Mouse (Mus musculus) limb, embryonic 13.5 days (tissue): ENCODE data around the gene Samd4b. TPM values are rescaled to one million over a fixed set of nuclear protein-coding genes. Genes with fewer than 3 reads are reported as not detected.

ENCODE experiments used
- ATAC-seq: fragments of 200-750 bp; cut with Nextera tagmentation; 2 replicates; pipeline ENCODE4 v1.8.0; 2017; ENCODE audit warnings: low read depth, moderate number of reproducible peaks, moderate TSS enrichment; ENCODE audit not compliant: low FRiP score
- H3K27ac ChIP-seq: fragments of 300-500 bp; sonication (generic); 2 replicates; pipeline ENCODE4 v1.5.1; 2015; ENCODE audit warnings: inconsistent platforms, mild to moderate bottlenecking, moderate library complexity
- H3K27me3 ChIP-seq: fragments of 300-500 bp; sonication (generic); 2 replicates; pipeline ENCODE4 v1.6.1; 2015; ENCODE audit warnings: mild to moderate bottlenecking, inconsistent platforms
- H3K36me3 ChIP-seq: fragments of 300-500 bp; sonication (generic); 2 replicates; pipeline ENCODE4 v1.6.1; 2015; ENCODE audit warnings: inconsistent platforms, mild to moderate bottlenecking, moderate library complexity
- H3K4me1 ChIP-seq: fragments of 300-500 bp; sonication (generic); 2 replicates; pipeline ENCODE4 v1.6.1; 2015; ENCODE audit warnings: inconsistent platforms
- H3K4me2 ChIP-seq: fragments of 300-500 bp; sonication (generic); replicated peaks from 2 replicates; pipeline ENCODE4 v1.6.1; 2015; ENCODE audit warnings: inconsistent platforms, mild to moderate bottlenecking, moderate library complexity
- H3K4me3 ChIP-seq: fragments of 300-500 bp; sonication (generic); 2 replicates; pipeline ENCODE4 v1.5.1; 2015; ENCODE audit warnings: moderate library complexity, mild to moderate bottlenecking, inconsistent platforms
- H3K9ac ChIP-seq: fragments of 300-500 bp; sonication (generic); 2 replicates; pipeline ENCODE4 v1.6.1; 2015; ENCODE audit warnings: mild to moderate bottlenecking, inconsistent platforms
- H3K9me3 ChIP-seq: fragments of 300-500 bp; sonication (generic); 2 replicates; pipeline ENCODE4 v1.6.1; 2016; ENCODE audit warnings: inconsistent platforms
- WGBS: fragments of 180-500 bp; shearing (Covaris S2); methylation state at CpG from one replicate; pipeline ENCODE4 v1.1.7; 2015; 5-methylcytosine and 5-hydroxymethylcytosine counted together
- polyA plus RNA-seq: library from polyadenylated mRNA; unstranded; fragments of >200 nt; fragmentation: Nextera tagmentation; extraction: Ambion mirVana; gene quantifications from 2 replicates; pipeline ENCODE4 v1.2.1, GENCODE M21; 2015

Samd4b gene
- polyA plus RNA-seq, 1 experiment from 2014 or later: 31.7 TPM

DNA sequence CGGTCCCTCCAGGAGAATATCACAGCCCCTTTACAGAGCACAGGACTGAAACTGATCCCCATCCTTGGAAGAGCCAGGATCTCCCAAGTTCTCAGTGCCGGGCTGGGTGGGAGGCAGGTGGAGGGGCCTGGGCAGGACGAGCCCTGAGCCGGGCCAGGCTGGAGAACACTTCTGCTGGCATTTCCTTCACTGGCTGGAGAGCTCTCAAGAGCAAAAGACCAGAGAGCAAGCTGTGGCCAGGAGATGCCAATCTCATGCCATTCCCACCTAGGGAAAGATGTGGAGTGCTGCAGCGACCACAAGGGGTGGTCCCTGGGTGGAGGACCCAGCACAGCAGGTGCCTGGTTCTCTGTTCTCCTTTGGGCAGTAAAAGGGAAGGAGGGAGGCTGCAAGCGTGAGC lies 12.9 kb downstream of the Samd4b start:
- Histone ChIP-seq H3K4me2 (no peak overlapping the region), H3K36me3 (peaks cover 4% of the 10 kb centered on the region; the same call in 1 of the 2 replicates), H3K4me3 (no peak overlapping the region), H3K27me3 (no peaks in the 10 kb centered on the region), H3K9ac (peak overlapping the region; percentile 39; the same call in 1 of the 2 replicates), H3K4me1 (peaks cover 58% of the 10 kb centered on the region), H3K9me3 (no peaks in the 10 kb centered on the region), H3K27ac (no peak overlapping the region)
- no peak for ATAC-seq
- 72% methylated on average over 6 of the region's 6 CpGs for WGBS

DNA sequence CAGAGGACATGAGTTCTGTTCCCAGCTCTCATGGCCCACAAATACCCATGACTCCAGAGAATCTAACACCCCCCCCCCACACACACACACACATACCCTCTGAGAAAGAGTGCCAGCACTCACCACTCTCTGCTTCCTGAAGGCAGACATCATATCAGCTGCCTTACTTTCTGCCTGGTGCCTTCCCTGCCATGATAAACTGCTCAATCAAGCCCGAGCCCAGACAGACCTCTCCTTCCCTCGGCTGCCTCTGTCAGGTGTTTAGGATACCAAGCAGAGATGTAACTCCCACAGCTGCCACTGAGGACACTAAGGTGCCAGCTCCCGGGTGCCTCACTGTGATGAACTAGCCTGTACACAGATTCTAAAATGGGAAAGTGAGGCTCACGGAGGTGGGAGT lies 13.5 kb downstream of the Samd4b start:
- Histone ChIP-seq H3K4me1 (peaks cover 63% of the 10 kb centered on the region), H3K9me3 (no peaks in the 10 kb centered on the region), H3K27ac (no peak overlapping the region), H3K36me3 (peaks cover 8% of the 10 kb centered on the region), H3K9ac (no peak overlapping the region), H3K4me2 (no peak overlapping the region), H3K4me3 (no peak overlapping the region), H3K27me3 (no peaks in the 10 kb centered on the region)
- no peak for ATAC-seq
- 70% methylated on average over 4 of the region's 4 CpGs for WGBS

DNA sequence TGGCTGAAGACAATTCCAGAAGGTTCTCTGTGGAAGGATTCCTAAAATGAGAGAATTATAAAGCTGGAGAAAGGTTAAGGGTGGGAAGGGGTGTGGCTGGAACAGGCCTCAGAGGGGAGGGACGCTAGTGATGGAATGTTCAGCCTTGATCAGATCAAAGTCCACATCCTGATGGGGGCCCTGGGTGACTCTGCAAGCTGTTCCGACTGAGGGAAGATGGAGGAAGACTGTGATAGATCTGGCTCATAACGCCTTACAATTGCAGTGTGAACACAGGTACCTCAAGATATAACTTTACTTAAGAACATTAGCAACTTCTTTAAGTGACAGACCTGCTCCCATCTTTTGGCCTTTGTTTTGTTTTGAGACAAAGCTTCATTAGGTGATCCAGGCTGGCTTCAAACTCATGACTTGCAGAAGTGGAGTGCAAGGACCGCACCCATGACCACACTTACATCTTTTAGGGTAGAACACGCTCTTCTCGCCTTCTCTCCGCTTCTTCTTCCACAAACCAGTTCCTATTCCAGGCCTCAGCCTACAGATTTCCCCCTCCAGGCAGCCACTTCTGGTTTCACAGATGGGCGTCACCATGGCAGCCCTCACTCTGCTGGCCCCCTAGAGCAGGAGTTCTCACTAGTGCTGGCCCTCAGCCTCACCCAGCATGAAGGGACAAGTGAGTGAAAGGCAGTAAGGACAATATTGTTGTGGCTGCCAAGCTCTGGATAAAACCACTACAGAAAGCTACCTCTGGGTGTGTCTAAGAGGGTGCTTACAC lies 14.2 kb downstream of the Samd4b start:
- Histone ChIP-seq H3K9me3 (no peaks in the 10 kb centered on the region), H3K27me3 (no peaks in the 10 kb centered on the region), H3K4me2 (no peak overlapping the region), H3K9ac (no peak overlapping the region), H3K36me3 (peaks cover 11% of the 10 kb centered on the region), H3K4me1 (peaks cover 61% of the 10 kb centered on the region), H3K4me3 (no peak overlapping the region), H3K27ac (no peak overlapping the region)
- WGBS: 70% methylated on average over 8 of the region's 8 CpGs
- ATAC-seq: no peak

DNA sequence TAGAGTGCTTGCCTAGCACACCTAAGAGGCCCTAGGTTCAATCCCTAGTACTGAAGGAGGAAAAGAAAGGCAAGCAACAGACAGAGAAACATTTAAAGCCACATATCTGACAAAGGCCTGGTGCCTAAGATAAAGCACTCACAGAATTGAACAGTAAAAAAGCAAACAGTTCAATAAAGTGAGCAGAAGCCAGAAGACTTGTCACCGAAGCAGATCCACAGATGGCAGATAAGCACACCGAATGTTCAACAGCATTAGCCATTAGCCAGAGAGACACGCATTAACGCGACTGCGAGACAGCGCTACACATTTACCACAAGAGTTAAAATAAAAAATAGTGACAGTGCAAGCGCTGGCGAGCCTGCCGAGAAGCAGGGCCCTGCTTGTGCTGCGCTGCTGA lies 15.1 kb downstream of the Samd4b start:
- peaks cover 58% of the 10 kb centered on the region for H3K4me1 ChIP-seq

DNA sequence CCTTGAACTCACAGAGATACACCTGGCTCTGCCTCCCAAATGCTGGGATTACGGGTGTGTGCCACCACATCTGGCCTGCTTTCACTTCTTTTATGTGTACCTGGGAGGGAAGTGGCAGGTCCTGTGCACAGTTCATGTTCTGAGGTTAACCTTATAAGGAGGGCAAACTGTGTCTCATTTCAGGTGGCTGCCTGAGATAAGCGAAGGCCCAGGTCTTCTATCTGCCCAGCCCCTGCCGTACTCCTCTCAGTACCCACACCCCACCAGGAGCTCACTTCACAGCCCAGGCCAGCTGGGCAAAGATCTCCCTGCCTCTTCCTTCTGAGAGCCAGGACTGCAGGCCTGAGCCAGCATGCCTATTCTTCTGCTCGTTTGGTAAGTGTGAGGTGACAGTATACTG lies 16.2 kb downstream of the Samd4b start:
- Histone ChIP-seq H3K9ac (no peak overlapping the region), H3K27me3 (no peaks in the 10 kb centered on the region), H3K9me3 (no peaks in the 10 kb centered on the region), H3K27ac (no peak overlapping the region), H3K36me3 (peaks cover 11% of the 10 kb centered on the region), H3K4me3 (no peak overlapping the region), H3K4me2 (no peak overlapping the region), H3K4me1 (peaks cover 58% of the 10 kb centered on the region)
- WGBS: 78% methylated on average over 4 of the region's 4 CpGs
- ATAC-seq: no peak

More for the DNA sequence above, 15.1 kb downstream of the Samd4b start:
- ATAC-seq: no peak
- WGBS: 86% methylated on average over 11 of the region's 11 CpGs
- Histone ChIP-seq H3K27me3 (no peaks in the 10 kb centered on the region), H3K9me3 (no peaks in the 10 kb centered on the region), H3K4me3 (no peak overlapping the region), H3K27ac (no peak overlapping the region), H3K9ac (no peak overlapping the region), H3K4me2 (no peak overlapping the region), H3K36me3 (peaks cover 11% of the 10 kb centered on the region)

DNA sequence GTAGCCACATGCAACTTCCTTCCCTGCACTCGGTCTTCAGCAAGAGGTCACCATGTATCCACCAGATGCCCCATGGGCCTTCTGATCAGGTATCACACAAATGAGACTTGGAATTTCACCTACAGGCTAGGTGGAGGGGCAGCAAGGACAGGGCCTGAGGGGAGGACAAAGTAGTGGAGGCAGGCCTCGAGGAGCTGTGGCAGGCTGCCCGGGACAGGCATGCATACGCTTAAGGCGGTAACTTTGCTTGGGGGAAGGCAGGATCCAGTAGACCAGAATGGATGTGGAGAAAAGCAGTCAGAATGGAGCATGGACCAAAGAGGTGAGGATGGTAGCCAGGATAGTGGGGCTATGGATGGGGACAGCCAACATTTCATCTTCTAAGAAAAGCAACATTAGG lies 18.1 kb downstream of the Samd4b start:
- H3K9me3 ChIP-seq: no peaks in the 10 kb centered on the region
- H3K27ac ChIP-seq: no peak overlapping the region; the same call in 1 of the 2 replicates
- WGBS: 74% methylated on average over 5 of the region's 5 CpGs
- H3K4me2 ChIP-seq: no peak overlapping the region
- peaks cover 11% of the 10 kb centered on the region for H3K36me3 ChIP-seq
- H3K4me1 ChIP-seq: peaks cover 57% of the 10 kb centered on the region
- no peak for ATAC-seq
- H3K9ac ChIP-seq: no peak overlapping the region
- H3K27me3 ChIP-seq: no peaks in the 10 kb centered on the region
- no peak overlapping the region for H3K4me3 ChIP-seq

DNA sequence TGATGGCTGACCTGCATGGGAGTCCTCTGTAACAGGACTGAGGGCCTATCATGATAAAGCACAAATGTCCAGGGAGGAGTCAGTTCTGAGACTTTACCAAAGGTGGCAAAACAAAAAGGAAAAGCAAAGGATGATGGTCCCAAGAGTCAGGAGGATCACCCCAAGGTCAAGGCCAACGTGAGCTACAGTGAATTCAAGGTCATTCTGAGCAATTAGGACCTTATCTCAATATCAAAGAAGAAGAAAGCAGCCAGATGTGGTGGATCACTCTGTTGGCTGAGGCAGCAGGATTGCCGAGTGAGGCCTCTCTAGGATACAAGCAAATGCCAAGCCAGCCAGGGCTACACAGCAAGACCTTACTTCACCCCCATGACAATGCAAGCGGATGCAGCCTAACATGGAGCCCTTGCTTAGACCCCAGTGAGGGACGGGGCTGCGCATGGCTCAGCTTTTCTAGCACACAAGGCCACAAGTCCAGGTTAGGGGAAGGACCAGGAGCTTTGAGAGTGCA lies 19.3 kb downstream of the Samd4b start:
- Histone ChIP-seq H3K4me1 (peaks cover 47% of the 10 kb centered on the region), H3K36me3 (peaks cover 11% of the 10 kb centered on the region), H3K27ac (no peak overlapping the region), H3K4me3 (no peak overlapping the region), H3K27me3 (no peaks in the 10 kb centered on the region), H3K9me3 (no peaks in the 10 kb centered on the region), H3K4me2 (no peak overlapping the region), H3K9ac (no peak overlapping the region)
- no peak for ATAC-seq
- WGBS: 75% methylated on average over 5 of the region's 5 CpGs

DNA sequence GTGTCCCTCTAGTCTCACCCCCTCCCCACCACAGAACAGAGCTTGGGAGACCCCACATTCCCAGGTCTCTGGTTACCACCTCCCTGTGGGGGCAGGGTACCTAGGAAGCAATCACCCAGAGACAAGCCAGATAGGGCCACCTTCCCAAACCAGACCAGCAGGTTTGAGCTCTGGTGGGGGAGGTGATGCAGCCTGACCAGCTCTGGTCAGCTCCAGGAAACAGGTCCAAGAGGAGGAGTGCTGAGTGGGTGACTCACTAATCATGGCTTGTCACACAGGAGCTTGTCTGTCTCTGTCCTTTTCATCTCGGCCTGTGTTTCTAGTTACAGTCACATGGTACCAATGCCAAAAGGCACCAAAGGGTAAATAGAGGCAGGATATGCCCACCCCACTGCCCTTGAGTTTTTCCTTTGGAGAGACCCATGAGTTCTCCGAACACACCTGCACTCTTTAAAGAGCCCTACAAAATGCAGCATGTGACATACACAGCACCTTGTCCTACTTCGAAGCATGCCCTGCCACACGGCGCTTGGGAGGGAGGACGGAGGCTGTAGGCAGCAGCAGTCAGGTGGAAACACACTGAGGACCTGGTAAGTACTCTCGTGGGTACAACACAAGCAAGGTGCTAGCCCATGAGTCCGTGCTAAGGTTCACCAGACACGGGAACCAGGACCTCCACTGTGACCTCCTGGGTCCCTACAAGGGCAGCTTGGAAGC lies 20.0 kb downstream of the Samd4b start:
- H3K36me3 ChIP-seq: peaks cover 11% of the 10 kb centered on the region
- no peak overlapping the region for H3K4me3 ChIP-seq
- 72% methylated on average over 9 of the region's 9 CpGs for WGBS
- ATAC-seq: no peak
- no peak overlapping the region for H3K4me2 ChIP-seq
- H3K4me1 ChIP-seq: peaks cover 46% of the 10 kb centered on the region
- H3K27ac ChIP-seq: no peak overlapping the region
- H3K27me3 ChIP-seq: no peaks in the 10 kb centered on the region
- 0 out of 2 replicates have a peak overlapping the region, but pooled peaks have one; percentile 9 for H3K9ac ChIP-seq
- no peaks in the 10 kb centered on the region for H3K9me3 ChIP-seq

DNA sequence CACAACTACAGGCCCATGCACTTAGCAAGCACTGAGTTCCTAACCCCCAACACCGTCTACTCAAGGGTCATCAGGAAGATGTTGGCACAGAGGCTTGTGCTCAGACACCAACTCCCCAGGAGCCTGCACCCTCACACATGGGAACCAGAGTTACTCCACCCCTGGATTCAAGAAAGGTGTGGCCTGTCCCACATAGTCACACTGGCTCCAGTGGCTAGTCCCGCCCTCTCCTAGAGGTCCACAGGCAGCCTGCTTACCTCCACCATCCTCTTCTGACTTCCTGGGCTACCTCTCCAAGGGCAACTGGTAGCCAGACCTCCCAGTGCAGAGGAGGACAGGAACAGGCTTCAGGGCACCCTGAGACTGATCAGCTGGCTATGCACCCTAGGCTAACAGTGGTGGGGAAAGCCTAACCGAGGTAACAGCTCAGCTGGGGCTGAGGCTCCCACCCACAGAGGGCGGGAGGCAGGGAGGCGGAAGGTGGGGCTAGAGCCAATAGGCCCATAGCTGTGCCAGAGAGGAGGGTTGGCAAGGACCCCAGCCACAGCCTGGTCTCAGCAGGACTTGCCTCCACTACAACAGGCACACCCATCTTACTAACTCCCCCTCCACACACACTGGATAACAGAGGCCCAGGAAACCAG lies 21.6 kb downstream of the Samd4b start:
- Histone ChIP-seq H3K27ac (peak overlapping the region; percentile 48; the same call in 1 of the 2 replicates), H3K27me3 (no peaks in the 10 kb centered on the region), H3K9ac (peak overlapping the region; percentile 46; the same call in 1 of the 2 replicates), H3K9me3 (no peaks in the 10 kb centered on the region), H3K4me3 (no peak overlapping the region), H3K4me1 (peaks cover 53% of the 10 kb centered on the region), H3K36me3 (peaks cover 11% of the 10 kb centered on the region), H3K4me2 (no peak overlapping the region)
- 70% methylated on average over 5 of the region's 5 CpGs for WGBS
- 0 out of 2 replicates have a peak, but pooled peaks have one; percentile 37 for ATAC-seq

DNA sequence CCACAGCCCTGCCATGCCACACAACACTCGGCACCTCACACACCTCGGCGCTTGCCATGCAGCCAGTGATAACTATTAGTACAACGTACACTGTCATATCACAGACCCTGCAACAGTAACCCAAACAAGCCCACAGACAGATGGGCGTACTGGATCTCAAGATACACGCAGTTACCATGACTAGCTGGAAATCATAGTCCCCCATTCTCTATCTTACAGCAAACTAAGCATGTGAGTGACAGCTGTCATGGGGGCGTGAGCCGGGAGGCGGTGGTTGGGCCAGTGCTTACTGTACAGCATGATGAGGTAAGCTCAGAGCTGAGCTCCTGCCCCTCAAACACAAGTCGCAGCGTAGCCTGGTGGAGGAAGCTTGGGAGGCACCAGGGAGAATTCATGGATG lies 22.3 kb downstream of the Samd4b start:
- H3K4me1 ChIP-seq: peaks cover 61% of the 10 kb centered on the region
- no peaks in the 10 kb centered on the region for H3K27me3 ChIP-seq
- H3K9me3 ChIP-seq: no peaks in the 10 kb centered on the region
- 86% methylated on average over 11 of the region's 11 CpGs for WGBS
- H3K36me3 ChIP-seq: peaks cover 7% of the 10 kb centered on the region
- H3K4me3 ChIP-seq: no peak overlapping the region
- no peak for ATAC-seq
- no peak overlapping the region for H3K4me2 ChIP-seq
- H3K9ac ChIP-seq: no peak overlapping the region
- no peak overlapping the region for H3K27ac ChIP-seq

DNA sequence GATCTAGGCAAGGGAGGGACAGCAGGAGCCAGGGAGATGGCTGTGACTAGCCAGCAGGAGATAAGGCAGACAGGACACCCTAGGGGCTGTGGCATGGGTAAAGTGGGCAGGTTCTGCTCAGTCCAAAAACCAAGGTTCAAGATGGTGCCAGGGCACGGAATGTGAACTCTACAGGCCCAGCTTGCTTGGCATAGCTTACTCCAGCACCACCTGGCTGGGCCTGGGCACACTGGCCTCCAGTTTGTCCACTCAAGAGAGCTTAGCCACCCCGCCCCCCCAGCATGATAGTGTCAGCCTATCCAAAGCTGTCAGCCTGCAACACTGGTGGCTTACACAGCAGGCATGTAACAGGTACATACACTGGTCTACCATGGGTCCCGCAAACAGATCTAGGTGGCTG lies 24.7 kb downstream of the Samd4b start:
- H3K9me3 ChIP-seq: no peaks in the 10 kb centered on the region
- 93% methylated on average over 3 of the region's 3 CpGs for WGBS
- H3K4me1 ChIP-seq: peaks cover 57% of the 10 kb centered on the region
- no peak overlapping the region for H3K4me3 ChIP-seq
- H3K27me3 ChIP-seq: no peaks in the 10 kb centered on the region
- no peak overlapping the region for H3K9ac ChIP-seq
- peaks cover 17% of the 10 kb centered on the region for H3K36me3 ChIP-seq
- H3K4me2 ChIP-seq: no peak overlapping the region
- no peak overlapping the region for H3K27ac ChIP-seq
- no peak for ATAC-seq

DNA sequence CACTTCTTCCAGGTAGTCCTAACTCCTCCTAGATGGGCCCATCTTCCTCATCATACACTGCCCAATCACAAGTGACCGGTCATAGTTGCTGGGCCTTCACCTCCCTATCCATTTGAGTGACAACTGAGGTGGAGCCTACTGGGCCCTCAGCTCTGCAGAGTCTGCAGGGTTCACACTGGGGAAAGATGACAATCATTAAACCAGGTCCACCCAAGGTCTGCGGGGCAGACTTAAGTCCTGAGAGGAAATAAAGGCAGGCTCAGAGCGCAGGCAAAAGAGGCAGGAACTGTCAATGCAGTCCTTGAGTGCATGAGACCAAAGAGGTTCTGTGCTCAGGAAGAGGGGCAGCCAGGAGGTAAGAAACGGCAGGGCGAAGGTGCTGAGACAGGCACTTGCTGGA lies 25.3 kb downstream of the Samd4b start:
- no peak overlapping the region for H3K4me2 ChIP-seq
- H3K9ac ChIP-seq: no peak overlapping the region
- H3K4me1 ChIP-seq: peaks cover 52% of the 10 kb centered on the region
- H3K27ac ChIP-seq: no peak overlapping the region
- no peaks in the 10 kb centered on the region for H3K9me3 ChIP-seq
- peaks cover 22% of the 10 kb centered on the region for H3K36me3 ChIP-seq
- 84% methylated on average over 5 of the region's 5 CpGs for WGBS
- no peak overlapping the region for H3K4me3 ChIP-seq
- ATAC-seq: no peak
- no peaks in the 10 kb centered on the region for H3K27me3 ChIP-seq
